Mouse (Mus musculus) testis, adult 2 months (tissue): ENCODE data around the gene Strbp. TPM values are rescaled to one million over a fixed set of nuclear protein-coding genes. Genes with fewer than 3 reads are reported as not detected.

Experiments
- H3K27ac ChIP-seq: fragments of 200-500 bp; 2 replicates; pipeline ENCODE4 v1.5.1; 2012; ENCODE audit warnings: low read depth, low read length; ENCODE audit not compliant: control insufficient read depth, insufficient read depth
- H3K27me3 ChIP-seq: fragments of 200-500 bp; 2 replicates; pipeline ENCODE4 v1.6.1; 2012; ENCODE audit warnings: mild to moderate bottlenecking, low read length, moderate library complexity; ENCODE audit not compliant: control insufficient read depth, insufficient read depth
- H3K36me3 ChIP-seq: fragments of 200-500 bp; 2 replicates; pipeline ENCODE4 v1.6.1; 2012; ENCODE audit warnings: mild to moderate bottlenecking, low read length; ENCODE audit not compliant: control insufficient read depth, insufficient read depth
- H3K4me1 ChIP-seq: fragments of 200-500 bp; 2 replicates; pipeline ENCODE4 v1.6.1; 2012; ENCODE audit warnings: low read length; ENCODE audit not compliant: control insufficient read depth, insufficient read depth
- H3K4me3 ChIP-seq: fragments of 200-500 bp; 2 replicates; pipeline ENCODE4 v1.5.1; 2012; ENCODE audit warnings: low read depth, mild to moderate bottlenecking, low read length, moderate library complexity, mixed read lengths; ENCODE audit not compliant: control insufficient read depth
- CTCF ChIP-seq: fragments of 200-500 bp; IDR thresholded peaks from 2 replicates; pipeline ENCODE4 v1.5.1; 2012; ENCODE audit warnings: low read depth, mild to moderate bottlenecking, inconsistent platforms, low read length, moderate library complexity; ENCODE audit not compliant: control insufficient read depth, insufficient read depth, insufficient replicate concordance
- POLR2A ChIP-seq: fragments of 200-500 bp; IDR thresholded peaks from 2 replicates; pipeline ENCODE4 v1.6.1; 2012; ENCODE audit warnings: low read depth, mild to moderate bottlenecking, inconsistent platforms, low read length, moderate library complexity; ENCODE audit not compliant: control insufficient read depth
- polyA plus RNA-seq: library from polyadenylated mRNA; depleted of rRNA; stranded (reverse); fragments of >200 nt; gene quantifications from 2 replicates; pipeline ENCODE4 v1.2.3, GENCODE M21; 2012

The Strbp gene
- polyA plus RNA-seq, 1 experiment, result 45.8 TPM

DNA sequence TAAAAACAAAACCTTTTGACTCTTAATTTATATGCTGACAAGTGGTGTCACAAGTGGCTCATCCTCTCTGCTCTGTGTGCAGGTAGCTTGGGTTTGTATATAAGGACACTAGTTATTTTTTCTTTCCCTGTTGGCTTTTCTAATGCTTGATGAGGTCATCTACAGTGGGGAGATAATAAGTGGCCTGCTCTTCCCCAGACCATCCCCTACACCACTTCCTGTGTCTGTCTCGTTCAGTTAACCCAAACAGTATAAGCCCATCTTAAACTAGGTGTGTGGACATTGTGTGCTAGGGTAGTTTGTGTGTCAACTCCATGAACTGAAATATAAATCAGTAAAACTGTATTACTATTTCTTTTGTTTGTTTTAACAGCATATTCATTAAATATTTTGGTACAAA lies 137.6 kb downstream of the Strbp start:
- H3K4me1 ChIP-seq, result no peaks in the 10 kb centered on the region
- H3K4me3 ChIP-seq, result no peak overlapping the region
- no peaks in the 10 kb centered on the region for H3K27me3 ChIP-seq
- no peak overlapping the region for H3K27ac ChIP-seq
- TF ChIP-seq CTCF, result no peak
- TF ChIP-seq POLR2A, result no peak
- peaks cover 2% of the 10 kb centered on the region; the same call in 1 of the 2 replicates for H3K36me3 ChIP-seq

DNA sequence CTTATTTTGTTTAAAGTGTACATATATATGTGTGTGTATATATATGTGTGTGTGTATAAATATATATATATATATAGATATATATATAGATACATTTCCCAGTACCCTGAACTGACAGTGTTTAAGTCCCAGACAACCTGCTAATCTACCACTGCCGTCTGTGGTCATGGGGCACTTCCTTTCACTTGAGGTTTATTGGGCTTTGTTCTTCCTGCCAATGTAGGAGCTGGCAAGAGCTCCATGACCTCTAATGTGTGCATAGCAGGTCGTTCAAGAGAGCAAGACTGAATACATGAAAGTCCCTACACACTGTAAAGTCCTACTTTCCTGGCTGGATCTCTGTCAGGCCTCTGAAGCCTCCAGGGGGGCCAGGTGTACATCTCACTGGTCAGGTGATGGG lies 138.1 kb downstream of the Strbp start:
- Histone ChIP-seq H3K36me3 (peaks cover 2% of the 10 kb centered on the region; the same call in 1 of the 2 replicates), H3K27ac (no peak overlapping the region), H3K4me1 (no peaks in the 10 kb centered on the region), H3K27me3 (no peaks in the 10 kb centered on the region), H3K4me3 (no peak overlapping the region)
- TF ChIP-seq CTCF (no peak), POLR2A (no peak)

DNA sequence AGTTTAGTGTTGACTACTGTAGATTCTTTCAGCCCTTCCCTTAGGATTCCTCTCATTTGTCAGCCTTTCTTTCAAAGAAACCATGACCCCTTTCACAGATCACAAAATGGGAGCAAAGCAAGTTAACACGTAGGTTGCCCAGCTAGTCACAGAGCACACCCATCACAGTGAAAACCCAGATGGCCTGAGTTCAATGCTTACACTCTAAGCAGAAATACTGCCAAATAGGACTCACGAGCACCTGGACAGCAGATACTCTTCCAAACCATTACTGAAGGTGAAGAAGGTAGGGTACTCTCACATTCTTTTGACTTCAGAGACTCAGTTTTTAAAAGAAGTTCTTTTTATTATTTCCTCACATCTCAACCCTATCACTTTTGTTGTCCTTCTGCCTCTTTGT lies 147.3 kb downstream of the Strbp start:
- H3K4me3 ChIP-seq, result no peak overlapping the region
- TF ChIP-seq CTCF, result no peak
- TF ChIP-seq POLR2A, result no peak
- no peak overlapping the region for H3K27ac ChIP-seq
- no peaks in the 10 kb centered on the region for H3K36me3 ChIP-seq
- no peaks in the 10 kb centered on the region for H3K27me3 ChIP-seq
- H3K4me1 ChIP-seq, result no peaks in the 10 kb centered on the region

DNA sequence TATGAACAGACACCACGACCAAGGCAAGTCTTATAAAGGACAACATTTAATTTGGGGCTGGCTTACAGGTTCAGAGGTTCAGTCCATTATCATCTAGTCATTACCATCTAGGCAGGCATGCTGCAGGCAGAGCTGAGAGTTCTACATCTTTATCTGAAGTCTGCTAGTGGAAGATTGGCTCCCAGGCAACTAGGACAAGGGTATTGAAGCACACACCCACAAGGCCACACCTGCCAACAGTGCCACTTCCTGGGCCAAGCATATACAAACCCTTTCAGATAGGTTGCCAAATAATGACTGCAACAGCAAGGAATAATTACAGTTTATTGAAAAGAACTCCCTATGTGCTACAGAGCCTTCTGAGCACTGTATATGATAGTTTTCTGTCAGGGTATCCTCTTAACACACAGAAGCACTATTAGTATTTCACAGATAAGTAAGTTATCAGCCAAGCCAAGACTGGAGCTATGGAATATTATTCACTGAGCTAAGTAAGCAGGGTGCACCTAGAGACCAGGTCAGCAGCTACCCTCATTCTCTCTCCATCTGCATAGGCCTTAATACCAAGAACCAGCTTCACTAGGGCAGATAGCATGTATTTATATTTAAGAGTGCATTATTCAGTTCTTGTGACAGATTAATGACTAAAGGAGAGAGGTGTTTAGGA lies 154.2 kb downstream of the Strbp start:
- Histone ChIP-seq H3K4me3 (no peak overlapping the region), H3K36me3 (no peaks in the 10 kb centered on the region), H3K4me1 (no peaks in the 10 kb centered on the region), H3K27me3 (no peaks in the 10 kb centered on the region), H3K27ac (no peak overlapping the region)
- TF ChIP-seq CTCF (no peak), POLR2A (no peak)

DNA sequence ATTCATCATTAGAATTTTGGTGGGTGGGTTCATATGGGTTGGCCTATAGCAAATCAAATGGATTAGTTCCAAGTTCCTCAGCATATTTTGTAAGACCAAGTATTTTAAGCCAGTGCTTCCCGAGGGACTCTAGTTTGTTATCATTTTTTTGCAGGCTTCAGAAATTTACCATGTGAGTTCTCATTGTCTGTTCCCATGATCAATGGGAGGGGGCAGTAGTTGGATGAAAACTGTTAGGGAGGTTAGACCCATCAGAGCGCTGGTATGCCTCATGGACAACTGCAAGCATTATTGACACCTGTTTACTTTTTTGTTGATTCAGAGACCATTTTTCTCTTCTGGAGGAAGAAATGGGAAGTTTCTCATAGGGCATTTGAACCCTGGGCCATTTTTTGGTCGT lies 172.0 kb downstream of the Strbp start:
- no peaks in the 10 kb centered on the region for H3K4me1 ChIP-seq
- TF ChIP-seq CTCF, result no peak
- TF ChIP-seq POLR2A, result no peak
- no peaks in the 10 kb centered on the region for H3K27me3 ChIP-seq
- H3K36me3 ChIP-seq, result peaks cover 2% of the 10 kb centered on the region
- no peak overlapping the region for H3K27ac ChIP-seq
- no peak overlapping the region for H3K4me3 ChIP-seq

DNA sequence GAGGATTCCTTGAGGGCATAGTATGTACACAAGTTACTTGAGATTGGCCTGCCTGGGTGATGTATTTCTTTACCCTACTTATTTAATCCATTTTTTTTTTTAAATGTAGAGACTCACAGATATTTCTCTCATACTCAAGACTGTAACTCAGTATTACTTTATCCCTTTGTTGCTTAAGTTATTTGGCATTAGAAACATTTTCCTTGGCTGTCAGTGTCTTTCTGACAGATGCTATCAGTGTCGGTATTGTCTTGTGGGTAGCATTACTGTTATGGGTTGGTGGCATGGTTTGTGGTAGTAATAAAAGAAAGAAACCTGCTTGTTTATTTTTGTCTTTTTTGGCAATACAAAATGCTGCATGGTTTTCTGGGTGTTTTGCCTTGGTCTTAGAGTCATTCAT lies 172.9 kb downstream of the Strbp start:
- no peaks in the 10 kb centered on the region for H3K4me1 ChIP-seq
- H3K27ac ChIP-seq, result no peak overlapping the region
- TF ChIP-seq CTCF (no peak), POLR2A (no peak)
- no peaks in the 10 kb centered on the region for H3K27me3 ChIP-seq
- H3K4me3 ChIP-seq, result no peak overlapping the region
- peaks cover 2% of the 10 kb centered on the region for H3K36me3 ChIP-seq

DNA sequence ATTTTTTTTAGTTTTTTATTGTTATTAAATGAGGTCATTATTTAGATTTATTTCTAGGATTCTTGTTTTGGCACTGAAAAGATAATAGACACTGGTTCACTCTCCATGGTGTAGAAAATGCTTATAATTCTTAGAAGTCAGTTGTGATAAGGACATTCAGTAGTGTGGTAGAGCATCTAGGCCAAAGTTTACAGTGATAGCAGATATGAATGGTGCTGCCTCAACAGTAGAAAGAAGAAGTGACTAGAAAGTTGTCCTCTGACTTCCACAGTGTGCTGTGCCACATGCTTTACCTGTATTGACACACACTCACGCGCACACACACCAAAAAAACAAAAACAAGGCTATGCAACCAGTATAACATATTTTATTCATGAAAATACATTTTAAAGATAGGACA lies 174.3 kb downstream of the Strbp start:
- Histone ChIP-seq H3K27me3 (no peaks in the 10 kb centered on the region), H3K27ac (no peak overlapping the region), H3K4me1 (no peaks in the 10 kb centered on the region), H3K4me3 (no peak overlapping the region), H3K36me3 (no peaks in the 10 kb centered on the region; the same call in 1 of the 2 replicates)
- TF ChIP-seq CTCF, result no peak
- TF ChIP-seq POLR2A, result no peak
